Mouse (Mus musculus) limb, embryonic 11.5 days (tissue): ENCODE data around the gene Ptpn6. TPM values are rescaled to one million over a fixed set of nuclear protein-coding genes. Genes with fewer than 3 reads are reported as not detected.
A peak's percentile ranks its signal among the peaks of the same experiment; 100 is the strongest.

Experiments
- ATAC-seq: fragments of 200-750 bp; cut with Nextera tagmentation; 2 replicates; pipeline ENCODE4 v1.8.0; 2017; ENCODE audit warnings: low read depth; ENCODE audit not compliant: insufficient number of reproducible peaks, low FRiP score, low TSS enrichment
- DNase-seq: peaks from one replicate; pipeline ENCODE4 v3.0.0-alpha.2; 2015; ENCODE audit warnings: low spot score
- H3K27ac ChIP-seq: fragments of 300-500 bp; sonication (generic); replicated peaks from 2 replicates; pipeline ENCODE4 v1.5.1; 2014; ENCODE audit warnings: low read depth, mild to moderate bottlenecking, low read length
- H3K27me3 ChIP-seq: fragments of 300-500 bp; sonication (generic); 2 replicates; pipeline ENCODE4 v1.6.1; 2014; ENCODE audit warnings: mild to moderate bottlenecking, low read length, mixed read lengths; ENCODE audit not compliant: control insufficient read depth, insufficient read depth
- H3K36me3 ChIP-seq: fragments of 300-500 bp; sonication (generic); 2 replicates; pipeline ENCODE4 v1.6.1; 2014; ENCODE audit warnings: mild to moderate bottlenecking, low read length, moderate library complexity, mixed read lengths; ENCODE audit not compliant: control insufficient read depth, insufficient read depth
- H3K4me1 ChIP-seq: fragments of 300-500 bp; sonication (generic); 2 replicates; pipeline ENCODE4 v1.6.1; 2014; ENCODE audit warnings: low read length, mixed read lengths; ENCODE audit not compliant: control insufficient read depth, insufficient read depth
- H3K4me2 ChIP-seq: fragments of 300-500 bp; sonication (generic); 2 replicates; pipeline ENCODE4 v1.6.1; 2014; ENCODE audit warnings: low read depth, mild to moderate bottlenecking, moderate library complexity; ENCODE audit not compliant: severe bottlenecking
- H3K4me3 ChIP-seq: fragments of 300-500 bp; sonication (generic); 2 replicates; pipeline ENCODE4 v1.5.1; 2014; ENCODE audit warnings: low read depth, low read length
- H3K9ac ChIP-seq: fragments of 300-500 bp; sonication (generic); 2 replicates; pipeline ENCODE4 v1.6.1; 2014; ENCODE audit warnings: mild to moderate bottlenecking, low read length
- H3K9me3 ChIP-seq: fragments of 300-500 bp; sonication (generic); 2 replicates; pipeline ENCODE4 v1.6.1; 2016; ENCODE audit warnings: low read length; ENCODE audit not compliant: control insufficient read depth
- whole genome bisulfite sequencing: fragments of 180-500 bp; shearing (Covaris S2); extraction: QIAGEN DNeasy Blood & Tissue Kit; methylation state at CpG from one replicate; pipeline ENCODE4 v1.1.7; 2014; 5-methylcytosine and 5-hydroxymethylcytosine counted together
- polyA plus RNA-seq: library from polyadenylated mRNA; unstranded; fragments of >200 nt; fragmentation: Nextera tagmentation; extraction: Ambion mirVana; gene quantifications from 2 replicates; pipeline ENCODE4 v1.2.1, GENCODE M21; 2014

The Ptpn6 gene
- 7.8 and 8.7 TPM in 2 replicates for polyA plus RNA-seq

DNA sequence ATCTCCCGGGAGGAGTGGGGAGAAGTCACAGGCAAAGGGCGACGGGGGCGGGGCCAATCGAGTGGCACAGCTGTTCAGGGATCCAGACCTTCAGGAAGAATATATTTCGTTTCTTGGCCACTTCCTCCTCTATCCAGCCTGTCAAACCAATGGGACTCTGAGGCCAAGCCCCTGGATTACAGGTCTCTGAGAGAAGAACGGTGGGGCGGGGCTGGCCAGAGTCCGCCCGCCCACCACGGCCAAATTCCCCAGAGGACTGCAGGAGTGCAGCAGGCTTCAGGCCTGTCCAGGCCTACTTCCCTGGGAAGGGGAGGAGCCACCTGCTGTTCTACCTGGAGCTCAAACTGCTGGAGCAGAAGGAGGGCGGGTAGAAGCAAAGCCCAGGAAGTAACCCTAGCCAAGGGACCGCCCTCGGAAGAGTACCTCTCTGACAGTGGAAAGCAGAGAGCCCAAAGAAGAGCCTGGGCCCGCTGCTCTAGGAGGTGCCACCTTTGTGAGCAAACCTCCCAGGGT lies at the start of gene Ptpn6:
Gene Ptpn6 (minus strand): TSS at position 204 of the 513 bp plus-strand sequence.
- no peaks in the 10 kb centered on the region for H3K9me3 ChIP-seq
- no peak within 1 kb of the TSS for H3K9ac ChIP-seq
- DNase-seq: peak; percentile 54
- no peaks in the 10 kb centered on the region for H3K27me3 ChIP-seq
- no peak within 1 kb of the TSS for H3K27ac ChIP-seq
- no peak within 1 kb of the TSS for H3K4me3 ChIP-seq
- H3K36me3 ChIP-seq: peaks cover 4% of the 10 kb centered on the region; the same call in 1 of the 2 replicates
- H3K4me1 ChIP-seq: peaks cover 2% of the 10 kb centered on the region; the same call in 1 of the 2 replicates
- 34% methylated on average over 15 of the region's 15 CpGs for WGBS
- H3K4me2 ChIP-seq: no peak within 1 kb of the TSS
- ATAC-seq: no peak

DNA sequence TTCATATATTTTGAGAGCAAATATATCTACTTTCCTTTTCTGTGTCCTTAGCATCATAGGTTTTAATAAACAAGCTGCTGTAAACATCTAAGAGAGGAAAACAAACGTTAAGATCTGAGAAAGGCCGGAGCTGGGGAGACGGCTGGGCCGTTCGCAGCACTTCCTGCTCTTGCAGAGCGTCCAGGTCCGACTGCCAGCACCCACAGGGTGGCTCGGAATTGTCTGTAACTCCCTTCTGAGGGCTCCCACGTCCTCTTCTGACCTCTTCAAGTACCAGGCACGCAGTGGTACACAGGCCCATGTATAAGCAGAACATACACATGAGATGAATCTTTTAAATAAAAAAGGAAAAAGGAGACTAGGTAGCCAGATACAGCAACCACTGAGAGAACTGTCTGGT lies 49.2 kb upstream of the Ptpn6 start:
- Histone ChIP-seq H3K4me2 (no peak overlapping the region), H3K9ac (no peak overlapping the region), H3K4me1 (no peaks in the 10 kb centered on the region), H3K9me3 (no peaks in the 10 kb centered on the region), H3K36me3 (no peaks in the 10 kb centered on the region), H3K27ac (no peak overlapping the region), H3K4me3 (no peak overlapping the region), H3K27me3 (no peaks in the 10 kb centered on the region)
- no peak for DNase-seq
- 79% methylated on average over 10 of the region's 10 CpGs for WGBS
- ATAC-seq: no peak

DNA sequence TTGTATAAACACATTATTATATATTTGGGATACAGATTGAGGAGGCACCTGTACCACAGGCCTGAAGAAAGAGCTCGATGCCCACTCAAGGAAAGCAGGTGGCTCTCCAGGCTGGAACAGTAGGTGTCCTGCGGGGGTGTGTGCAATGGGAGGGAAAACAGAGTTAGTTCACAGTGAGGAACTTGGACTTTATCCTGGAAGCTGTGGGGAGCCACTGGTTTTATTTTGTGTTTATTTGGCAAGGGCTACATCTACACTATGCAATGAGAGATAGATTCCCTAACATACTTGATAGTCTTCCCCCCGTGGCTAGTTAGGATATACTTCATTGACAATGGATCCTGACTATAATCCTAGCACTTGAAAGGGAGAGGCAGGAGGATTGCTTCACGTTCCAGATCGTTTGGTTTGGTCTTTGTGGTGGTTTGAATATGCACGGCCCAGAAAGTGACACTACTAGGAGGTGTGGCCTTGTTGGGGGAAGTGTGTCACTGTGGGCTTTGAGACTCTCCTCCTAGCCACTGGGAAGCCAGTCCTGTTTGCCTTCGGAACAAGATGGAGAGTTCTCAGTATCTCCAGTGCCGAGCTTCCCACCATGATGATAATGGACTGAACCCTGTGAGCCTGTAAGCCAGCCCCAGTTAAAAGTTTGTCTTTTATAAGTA lies 48.4 kb upstream of the Ptpn6 start:
- Histone ChIP-seq H3K9ac (no peak overlapping the region), H3K4me3 (no peak overlapping the region), H3K36me3 (no peaks in the 10 kb centered on the region), H3K4me2 (no peak overlapping the region), H3K27me3 (no peaks in the 10 kb centered on the region), H3K9me3 (no peaks in the 10 kb centered on the region), H3K27ac (no peak overlapping the region), H3K4me1 (no peaks in the 10 kb centered on the region)
- DNase-seq (no peak), ATAC-seq (no peak)
- 56% methylated on average over 8 of the region's 8 CpGs for WGBS

DNA sequence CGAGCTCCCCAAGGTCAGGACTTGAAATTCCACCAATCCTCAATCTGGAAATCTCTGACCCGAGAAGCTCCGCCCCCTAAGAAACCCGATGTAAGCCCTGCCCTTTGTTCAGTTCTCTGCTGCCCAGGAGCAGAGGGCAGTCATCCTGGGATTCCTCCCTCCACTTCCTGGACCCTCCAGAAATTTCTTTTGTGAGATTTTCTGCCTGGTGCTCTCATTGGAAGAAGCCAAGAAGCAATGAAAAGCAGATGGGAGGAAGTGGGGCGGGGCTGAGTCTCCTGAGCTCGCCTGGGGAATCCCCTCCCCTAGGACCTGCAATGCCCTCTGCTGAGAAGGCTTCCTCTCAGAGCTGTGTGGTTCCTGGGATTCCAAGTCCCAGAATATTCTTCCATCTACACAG lies 43.9 kb upstream of the Ptpn6 start:
- Histone ChIP-seq H3K36me3 (no peaks in the 10 kb centered on the region), H3K9ac (no peak overlapping the region), H3K9me3 (no peaks in the 10 kb centered on the region), H3K4me2 (no peak overlapping the region), H3K4me1 (no peaks in the 10 kb centered on the region), H3K4me3 (no peak overlapping the region), H3K27ac (no peak overlapping the region), H3K27me3 (peaks cover 2% of the 10 kb centered on the region; the same call in 1 of the 2 replicates)
- WGBS: 19% methylated on average over 6 of the region's 6 CpGs
- peak; percentile 71 for DNase-seq
- 0 out of 2 replicates have a peak, but pooled peaks have one; percentile 31 for ATAC-seq

DNA sequence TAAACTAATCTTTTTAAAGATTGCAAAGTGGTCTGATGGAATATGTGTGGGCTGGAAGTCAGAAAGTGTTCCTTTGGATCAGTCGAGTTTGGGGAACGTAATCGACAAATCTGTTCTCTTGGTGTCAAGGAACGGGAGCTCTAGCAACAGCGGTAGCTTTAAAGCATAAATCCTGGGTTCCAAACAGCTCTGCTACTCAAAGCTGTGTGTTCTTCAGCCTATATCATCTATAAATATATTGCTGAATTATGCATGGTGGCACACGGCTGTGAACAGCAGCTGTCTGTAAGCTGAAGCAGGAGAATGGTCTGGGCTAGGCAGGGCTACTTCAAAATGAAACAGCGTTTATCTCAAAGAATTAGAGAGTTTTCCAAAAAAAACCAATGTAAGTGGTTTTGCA lies 42.4 kb upstream of the Ptpn6 start:
- Histone ChIP-seq H3K4me3 (no peak overlapping the region), H3K27me3 (peaks cover 2% of the 10 kb centered on the region; the same call in 1 of the 2 replicates), H3K4me2 (no peak overlapping the region), H3K4me1 (no peaks in the 10 kb centered on the region), H3K9me3 (no peaks in the 10 kb centered on the region), H3K27ac (no peak overlapping the region), H3K9ac (no peak overlapping the region), H3K36me3 (no peaks in the 10 kb centered on the region)
- 88% methylated on average over 7 of the region's 7 CpGs for WGBS
- ATAC-seq: no peak
- no peak for DNase-seq

DNA sequence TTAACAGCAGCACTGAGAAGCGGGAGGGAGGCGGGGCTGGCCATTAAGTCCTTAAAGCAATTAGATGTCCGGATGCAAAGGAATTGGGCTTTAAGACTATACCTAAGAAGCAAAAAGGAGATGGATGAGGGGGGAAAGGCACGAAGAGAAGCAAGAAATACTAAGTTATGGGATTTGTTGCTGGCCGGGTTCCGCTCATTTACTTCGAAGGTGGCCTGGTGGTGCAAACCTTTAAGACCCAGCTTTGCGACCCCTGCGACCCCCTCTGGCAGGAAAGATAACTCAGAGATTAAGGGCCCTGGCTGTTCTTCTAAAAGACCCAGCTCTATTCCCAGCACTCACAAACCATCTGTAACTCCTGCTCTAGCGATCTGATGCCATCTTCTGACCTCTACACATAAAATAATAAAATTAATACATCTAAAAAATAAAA lies 41.5 kb upstream of the Ptpn6 start:
- Histone ChIP-seq H3K4me3 (peak overlapping the region; percentile 32), H3K9me3 (no peaks in the 10 kb centered on the region), H3K4me1 (no peaks in the 10 kb centered on the region), H3K27ac (no peak overlapping the region), H3K9ac (0 out of 2 replicates have a peak overlapping the region, but pooled peaks have one; percentile 28), H3K4me2 (peak overlapping the region; percentile 55), H3K36me3 (no peaks in the 10 kb centered on the region), H3K27me3 (peaks cover 2% of the 10 kb centered on the region; the same call in 1 of the 2 replicates)
- DNase-seq (no peak), ATAC-seq (no peak)
- WGBS: 4% methylated on average over 10 of the region's 10 CpGs

DNA sequence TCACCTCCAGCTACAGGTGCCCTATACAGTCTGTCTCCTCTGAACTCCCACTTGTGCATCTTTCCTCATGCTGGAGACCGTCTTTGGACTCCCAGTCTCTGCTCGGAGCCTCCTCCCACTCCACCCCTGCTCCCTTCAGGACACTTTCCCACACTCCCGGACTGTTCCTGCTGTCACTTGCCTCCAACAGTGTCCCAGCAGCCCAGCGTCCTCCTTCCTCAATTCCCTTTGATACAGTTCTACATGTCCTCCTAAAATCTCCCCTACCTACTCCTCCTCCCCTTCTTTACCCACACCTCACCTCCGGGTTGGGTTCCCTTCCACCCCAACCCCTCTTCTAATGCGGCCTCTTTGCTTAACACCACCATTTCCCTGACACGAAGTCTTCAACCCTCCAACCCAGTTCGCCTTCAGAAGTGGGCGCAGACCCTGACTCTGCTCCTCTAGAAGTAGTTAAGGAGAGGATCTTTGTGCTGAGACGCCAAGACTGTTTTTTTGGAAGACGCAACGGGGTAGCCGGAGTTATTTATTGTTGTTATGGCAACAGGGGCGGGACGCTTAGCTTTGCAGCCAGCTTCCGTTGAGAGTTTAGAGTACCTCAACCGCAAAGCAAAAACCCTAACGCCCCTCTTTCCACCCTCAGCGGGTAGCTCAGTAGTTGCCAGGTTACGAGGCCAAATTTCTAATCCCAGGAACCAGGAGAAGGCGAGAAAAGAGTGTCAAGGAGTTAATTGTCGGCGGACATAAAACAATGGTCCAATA lies 40.9 kb upstream of the Ptpn6 start, which contains the start of gene Lrrc23:
Gene Lrrc23 (minus strand): TSS at position 506 of the 762 bp plus-strand sequence.
- no peak within 1 kb of the TSS for H3K27ac ChIP-seq
- H3K36me3 ChIP-seq: no peaks in the 10 kb centered on the region
- peak; percentile 18; the same call in 1 of the 2 replicates for ATAC-seq
- 3% methylated on average over 23 of the region's 23 CpGs for WGBS
- H3K4me3 ChIP-seq: peak within 1 kb of the TSS; percentile 32
- no peaks in the 10 kb centered on the region for H3K9me3 ChIP-seq
- peak within 1 kb of the TSS; percentile 55 for H3K4me2 ChIP-seq
- DNase-seq: peak; percentile 76
- H3K4me1 ChIP-seq: no peaks in the 10 kb centered on the region
- peak within 1 kb of the TSS; percentile 28 for H3K9ac ChIP-seq
- H3K27me3 ChIP-seq: peaks cover 2% of the 10 kb centered on the region; the same call in 1 of the 2 replicates

DNA sequence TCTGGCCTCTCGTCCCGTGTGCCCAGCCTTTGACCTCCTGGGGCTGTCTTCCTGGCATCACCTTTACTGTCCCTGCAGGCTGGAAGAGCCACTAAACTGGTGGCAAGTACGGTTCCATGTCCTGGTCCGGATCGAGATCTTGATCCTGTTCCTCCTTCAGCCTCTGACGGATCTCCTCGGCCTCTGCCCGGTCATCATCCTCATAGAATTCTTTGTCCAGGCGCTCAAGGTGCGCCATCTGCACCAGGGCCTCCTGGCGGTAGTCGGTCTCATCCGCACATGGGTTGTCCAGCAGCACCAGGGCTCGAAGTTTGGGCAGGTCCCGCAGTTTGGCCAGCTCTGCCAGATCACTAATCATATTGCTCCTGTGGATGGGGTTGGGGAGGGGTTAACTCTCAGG lies 32.0 kb upstream of the Ptpn6 start:
- Histone ChIP-seq H3K4me3 (no peak overlapping the region), H3K9ac (0 out of 2 replicates have a peak overlapping the region, but pooled peaks have one; percentile 1), H3K4me1 (peaks cover 13% of the 10 kb centered on the region; the same call in 1 of the 2 replicates), H3K27ac (no peak overlapping the region), H3K27me3 (peaks cover 25% of the 10 kb centered on the region), H3K4me2 (peak overlapping the region; percentile 7; the same call in 1 of the 2 replicates), H3K36me3 (no peaks in the 10 kb centered on the region), H3K9me3 (no peaks in the 10 kb centered on the region)
- 86% methylated on average over 15 of the region's 15 CpGs for WGBS
- DNase-seq: no peak
- ATAC-seq: no peak
